Mouse (Mus musculus): Measurements from ENCODE around the gene Cenpv. TPM values are rescaled to one million over a fixed set of nuclear protein-coding genes. Genes with fewer than 3 reads are reported as not detected.

The Cenpv gene
- 49.9 TPM for polyA plus RNA-seq (2015; fragmentation: Illumina TruSeq; extraction: RNeasy Lipid Tissue Mini Kit (QIAGEN cat#74804); ENCODE audit: low read depth, low replicate concordance)

GRCm38 (mm10) chr11:62539089-62539890, at the start of gene Cenpv:
Cenpv (minus strand) TSS chr11:62539261.

GRCm38 (mm10) chr11:62573959-62574702, 35.1 kb upstream of the Cenpv start, which contains the start of gene Trpv2:
Trpv2 (plus strand) TSS chr11:62574486.

GRCm38 (mm10) chr11:62550727-62551225, 11.7 kb upstream of the Cenpv start, which contains the start of gene Ubb:
Ubb (plus strand) TSS chr11:62551171.

Other genes starting within 250 kb of the Cenpv start
- 7.7 TPM for gene Pigl, start 80.8 kb downstream of the Cenpv start, polyA plus RNA-seq (2015; fragmentation: Illumina TruSeq; extraction: RNeasy Lipid Tissue Mini Kit (QIAGEN cat#74804); ENCODE audit: low read depth, low replicate concordance)
- 118 TPM for gene Ncor1, start 80.7 kb downstream of the Cenpv start, polyA plus RNA-seq (2015; fragmentation: Illumina TruSeq; extraction: RNeasy Lipid Tissue Mini Kit (QIAGEN cat#74804); ENCODE audit: low read depth, low replicate concordance)
- 3,249 TPM for gene Ubb, start 11.9 kb upstream of the Cenpv start, polyA plus RNA-seq (2015; fragmentation: Illumina TruSeq; extraction: RNeasy Lipid Tissue Mini Kit (QIAGEN cat#74804); ENCODE audit: low read depth, low replicate concordance)
- 16.7 TPM for gene Trpv2, start 35.2 kb upstream of the Cenpv start, polyA plus RNA-seq (2015; fragmentation: Illumina TruSeq; extraction: RNeasy Lipid Tissue Mini Kit (QIAGEN cat#74804); ENCODE audit: low read depth, low replicate concordance)
- 18.1 TPM for gene Lrrc75a, start 109.3 kb upstream of the Cenpv start, polyA plus RNA-seq (2015; fragmentation: Illumina TruSeq; extraction: RNeasy Lipid Tissue Mini Kit (QIAGEN cat#74804); ENCODE audit: low read depth, low replicate concordance)
- 29.5 TPM for gene Mmgt2, start 109.4 kb upstream of the Cenpv start, polyA plus RNA-seq (2015; fragmentation: Illumina TruSeq; extraction: RNeasy Lipid Tissue Mini Kit (QIAGEN cat#74804); ENCODE audit: low read depth, low replicate concordance)
- gene Zfp287, start 192.6 kb upstream of the Cenpv start, polyA plus RNA-seq (2015; fragmentation: Illumina TruSeq; extraction: RNeasy Lipid Tissue Mini Kit (QIAGEN cat#74804); ENCODE audit: low read depth, low replicate concordance), result 11.7 TPM
- gene Gm10428, start 213.8 kb upstream of the Cenpv start, polyA plus RNA-seq (2015; fragmentation: Illumina TruSeq; extraction: RNeasy Lipid Tissue Mini Kit (QIAGEN cat#74804); ENCODE audit: low read depth, low replicate concordance), result not detected